Mouse (Mus musculus) fibroblast of lung, adult 2 months (primary cell): ENCODE results near the gene Aoc1.

ENCODE experiments used
- DNase-seq: peaks from one replicate; pipeline ENCODE4 v3.0.0-alpha.2; 2011; ENCODE audit warnings: low read depth

Gene Aoc1

GRCm38 (mm10) chr6:48872596-48872995 is at the start of gene Aoc1:
TSS of gene Aoc1 (plus strand) at chr6:48872896.
- DNase-seq = no peak

- no peak for DNase-seq
Measured at GRCm38 (mm10) chr6:48825016-48825415, 47.7 kb upstream of the Aoc1 start.

DNA sequence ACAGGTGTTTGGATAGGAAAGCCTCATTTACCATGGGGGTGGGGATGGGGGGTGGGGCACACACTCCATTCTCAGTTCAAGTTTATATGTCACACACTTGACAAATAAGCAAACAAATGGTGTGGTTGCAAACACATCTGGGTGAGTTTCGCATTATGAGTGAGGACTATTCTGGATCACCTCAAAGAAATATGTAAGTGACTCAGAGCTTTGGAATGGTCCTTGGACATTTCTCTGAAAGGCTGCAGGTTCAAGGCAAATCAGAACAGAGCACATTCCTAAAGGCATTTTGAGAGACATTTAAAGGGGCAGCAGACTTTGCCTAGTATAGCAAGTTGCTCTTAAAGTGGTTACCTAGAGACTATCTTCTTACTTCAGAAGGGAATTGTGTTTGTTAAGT is 43.7 kb upstream of the Aoc1 start:
- DNase-seq = no peak

DNA sequence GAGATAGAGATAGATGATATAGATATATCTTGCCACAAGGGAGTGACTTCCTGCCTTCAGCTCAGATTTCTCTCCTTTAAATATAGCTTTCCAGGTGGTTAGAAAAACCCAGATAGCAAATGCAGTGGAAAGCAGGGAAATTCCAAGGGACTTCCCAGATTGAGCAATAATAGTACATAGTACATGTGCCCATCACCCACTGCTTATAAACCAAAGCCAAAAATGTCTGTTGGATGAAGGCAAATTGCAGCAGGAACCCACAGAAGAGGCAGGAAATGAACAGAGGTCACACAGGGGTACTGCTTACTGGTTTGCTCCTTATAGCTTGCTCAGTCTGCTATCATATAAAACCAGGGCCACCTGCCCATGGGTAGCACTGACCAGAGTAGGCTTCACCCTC is 43.0 kb upstream of the Aoc1 start:
- no peak for DNase-seq

DNA sequence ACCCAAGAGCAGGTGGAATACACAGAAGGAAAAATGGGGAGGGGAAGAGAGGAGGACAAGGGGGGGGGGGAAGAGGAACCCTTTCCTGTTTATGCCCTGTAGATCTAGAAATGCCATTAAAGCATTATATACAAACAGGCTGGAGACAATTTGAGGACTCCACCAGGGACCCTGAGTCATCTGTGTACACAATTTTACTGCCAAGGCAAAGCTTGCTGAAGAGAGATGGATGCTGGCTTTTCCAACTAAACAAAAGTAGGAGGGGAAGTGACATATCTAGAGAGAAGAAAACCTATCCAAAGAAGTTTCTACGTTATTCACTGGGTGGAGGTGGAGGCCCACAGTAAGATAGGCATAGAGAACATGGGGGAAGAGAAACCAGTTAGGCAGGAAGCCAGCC is 42.5 kb upstream of the Aoc1 start:
- no peak for DNase-seq

DNA sequence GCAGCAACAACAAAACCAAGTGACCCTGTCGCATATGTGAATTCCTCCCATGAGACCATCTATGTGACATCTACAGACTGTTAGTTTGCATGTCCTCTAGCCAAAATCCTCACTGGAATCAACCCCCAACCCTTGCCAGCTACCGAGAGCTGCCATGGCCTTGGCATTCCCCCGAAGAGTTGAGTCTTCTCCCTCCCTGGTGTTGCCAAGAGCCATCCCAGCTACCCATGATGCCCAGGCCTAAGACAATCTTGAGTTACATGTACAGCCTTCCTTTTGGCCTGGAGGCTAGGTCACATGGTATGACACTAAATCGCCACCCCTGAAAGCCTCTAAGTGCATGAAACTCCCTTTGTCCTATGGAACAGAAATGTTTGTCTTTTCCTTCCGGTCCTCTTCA is 41.6 kb upstream of the Aoc1 start:
- no peak for DNase-seq

- no peak for DNase-seq
Measured at GRCm38 (mm10) chr6:48832426-48832825, 40.3 kb upstream of the Aoc1 start.

GRCm38 (mm10) chr6:48833515-48833914 is 39.2 kb upstream of the Aoc1 start:
- DNase-seq = no peak

DNA sequence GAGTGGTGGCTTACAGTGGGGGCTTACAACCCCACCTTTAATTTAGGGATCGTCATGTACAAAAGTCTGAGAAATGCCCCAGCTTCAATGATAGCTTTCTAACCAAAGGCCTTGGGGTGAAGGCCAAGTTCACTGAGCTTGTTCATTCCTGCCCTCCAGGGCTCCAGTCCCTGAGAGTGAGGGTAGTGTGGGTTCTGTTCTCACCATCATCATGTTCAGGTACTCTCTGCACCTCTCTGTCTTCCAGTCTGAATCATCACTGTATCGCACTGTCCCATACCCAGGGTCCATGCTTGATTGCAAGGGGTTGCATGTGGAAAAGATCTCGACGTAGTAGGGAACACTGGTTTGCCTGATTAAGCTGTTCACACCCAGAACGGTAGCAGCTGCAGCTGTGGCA is 37.5 kb upstream of the Aoc1 start:
- no peak for DNase-seq

GRCm38 (mm10) chr6:48836146-48836545 is 36.5 kb upstream of the Aoc1 start:
- no peak for DNase-seq

GRCm38 (mm10) chr6:48837516-48837915 is 35.2 kb upstream of the Aoc1 start:
- no peak for DNase-seq

- DNase-seq = no peak
Measured at GRCm38 (mm10) chr6:48838321-48839080, 34.2 kb upstream of the Aoc1 start.

DNA sequence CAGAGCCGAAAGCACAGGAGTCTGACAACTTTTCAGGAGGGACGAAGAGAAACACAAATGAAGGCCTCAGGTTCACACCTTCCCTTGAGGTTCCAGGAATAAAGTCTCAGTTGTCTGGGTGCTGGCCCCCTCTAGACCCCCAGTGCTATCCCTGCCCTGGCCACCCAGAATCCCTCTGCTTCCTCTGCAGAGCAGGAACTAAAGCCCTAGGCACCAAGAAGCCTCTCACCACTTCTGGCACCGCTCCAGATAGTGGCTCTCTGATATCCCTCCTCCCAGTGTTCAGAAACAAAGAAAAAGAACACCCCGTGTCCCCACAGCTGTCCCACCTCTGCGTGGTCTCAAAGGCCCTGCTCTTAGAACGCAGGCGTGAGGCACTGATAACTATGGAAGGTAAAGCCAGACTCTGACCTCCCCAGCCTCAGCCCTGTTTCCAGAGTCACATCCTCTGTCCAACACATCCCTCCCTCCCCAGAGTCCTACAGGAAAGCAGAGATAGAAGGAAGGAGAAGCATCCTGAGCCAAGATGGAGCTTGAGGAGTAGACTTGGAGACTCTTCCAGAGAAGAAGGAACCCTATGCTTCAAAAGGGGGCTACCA is 32.2 kb upstream of the Aoc1 start, which contains the start of gene Tmem176a:
Gene Tmem176a (plus strand): TSS at position 549 of the 599 bp plus-strand sequence.
- DNase-seq = no peak

DNA sequence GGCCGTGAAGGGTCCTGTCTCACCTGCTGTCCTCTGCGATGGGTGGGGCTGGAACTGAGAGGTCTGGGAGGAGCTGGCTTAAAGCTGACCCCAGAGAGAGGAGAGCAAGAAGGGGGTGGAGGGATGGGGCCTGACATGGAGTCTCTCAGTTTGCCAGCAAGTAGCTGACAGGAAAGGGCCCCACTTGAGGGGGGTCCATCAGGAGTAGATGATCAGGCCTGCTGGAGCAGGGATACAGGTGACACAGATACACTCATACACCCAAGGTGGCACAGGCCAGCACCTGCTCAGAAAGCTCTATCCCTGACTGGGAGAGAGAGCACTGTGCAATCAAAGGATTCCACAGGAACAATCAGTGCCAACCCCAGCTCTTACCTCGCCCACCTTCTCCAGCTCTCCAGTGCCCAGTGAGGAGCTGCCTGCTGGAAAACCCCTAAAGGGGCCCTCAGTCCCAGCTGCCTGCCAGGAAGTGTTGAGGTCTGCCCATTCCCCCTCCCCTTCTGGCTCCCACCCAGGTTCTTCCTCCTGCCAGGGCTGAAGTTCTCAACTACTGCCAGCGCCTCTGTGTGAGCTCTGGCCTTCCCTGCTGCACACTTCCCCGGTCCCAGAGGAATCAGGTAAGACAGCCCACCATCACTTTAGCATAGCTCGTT is 31.6 kb upstream of the Aoc1 start, which contains the start of gene Tmem176b:
Gene Tmem176b (minus strand): TSS at position 524 of the 653 bp plus-strand sequence.
- peak; percentile 88 for DNase-seq

- DNase-seq = no peak
Measured at GRCm38 (mm10) chr6:48842111-48842842, 30.4 kb upstream of the Aoc1 start.

DNA sequence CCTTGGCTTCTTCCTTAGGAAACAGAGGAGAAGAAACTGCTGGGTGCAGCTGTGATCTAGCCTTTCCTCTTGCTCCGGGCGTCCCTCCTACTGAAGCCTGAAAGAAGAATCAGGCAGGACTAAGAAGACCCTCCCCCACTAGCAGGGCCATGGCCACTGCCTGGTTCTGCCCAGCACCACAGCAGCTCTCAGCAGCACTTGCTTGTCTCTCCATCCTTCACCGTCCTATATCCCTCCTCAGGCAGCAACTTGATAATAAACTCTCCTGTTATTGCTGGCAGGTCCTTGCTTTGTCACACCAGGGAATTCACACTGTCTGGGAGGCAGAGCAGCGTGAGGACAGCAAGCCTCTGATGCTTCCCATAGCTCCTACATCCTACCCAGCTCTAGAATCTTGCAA is 27.6 kb upstream of the Aoc1 start:
- no peak for DNase-seq

DNA sequence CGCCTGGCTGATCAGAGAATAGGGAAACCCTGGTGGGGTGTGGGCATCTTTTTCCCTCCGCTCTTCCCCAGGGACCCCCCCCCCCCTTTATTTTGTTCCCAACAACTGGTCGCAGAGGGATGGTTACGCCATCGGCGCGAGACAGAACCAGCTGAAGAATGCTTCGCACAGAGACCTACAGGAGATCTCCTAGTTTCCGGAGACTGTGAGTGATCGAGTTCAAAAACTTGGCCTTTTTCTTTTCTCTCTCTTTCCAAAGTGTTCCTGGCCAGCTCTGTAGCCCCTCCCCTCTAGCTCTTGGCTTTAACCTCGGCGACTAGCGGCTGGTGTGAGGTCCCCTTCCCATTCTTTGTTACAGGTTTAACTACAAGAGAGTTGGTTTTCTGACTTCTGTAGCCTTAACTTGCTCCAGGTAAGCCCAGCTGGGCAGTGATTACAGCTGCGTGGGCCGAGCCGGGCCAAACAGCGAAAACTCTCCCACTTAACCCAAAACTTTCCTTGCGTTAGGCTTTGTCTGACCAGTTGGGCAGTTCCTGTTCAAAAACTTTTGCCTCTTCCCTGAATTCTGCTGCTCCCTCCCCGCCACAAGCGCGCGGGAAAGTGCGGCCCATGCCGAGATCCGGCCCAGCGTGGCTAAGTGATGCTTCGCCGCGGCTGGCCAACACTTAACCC is 20.7 kb upstream of the Aoc1 start:
- DNase-seq = no peak

DNA sequence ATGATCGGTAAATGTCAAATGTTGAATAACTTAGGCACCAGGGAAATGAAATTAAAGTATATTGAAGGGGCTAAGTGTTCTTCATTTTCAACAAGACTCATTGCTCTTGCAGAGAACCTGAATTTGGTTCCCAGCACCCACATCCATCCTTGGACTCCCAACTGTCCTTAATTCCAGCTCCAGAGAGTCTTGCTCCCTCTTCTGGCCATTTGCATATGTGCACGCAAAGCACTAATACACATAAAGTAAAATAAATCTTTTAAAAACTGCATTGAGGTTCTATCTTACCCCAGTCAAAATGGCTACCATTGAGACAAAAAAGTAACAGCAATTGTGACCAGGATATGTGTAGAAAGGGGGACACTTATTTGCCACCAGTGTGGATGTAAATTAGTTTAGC is 18.5 kb upstream of the Aoc1 start:
- no peak for DNase-seq

DNA sequence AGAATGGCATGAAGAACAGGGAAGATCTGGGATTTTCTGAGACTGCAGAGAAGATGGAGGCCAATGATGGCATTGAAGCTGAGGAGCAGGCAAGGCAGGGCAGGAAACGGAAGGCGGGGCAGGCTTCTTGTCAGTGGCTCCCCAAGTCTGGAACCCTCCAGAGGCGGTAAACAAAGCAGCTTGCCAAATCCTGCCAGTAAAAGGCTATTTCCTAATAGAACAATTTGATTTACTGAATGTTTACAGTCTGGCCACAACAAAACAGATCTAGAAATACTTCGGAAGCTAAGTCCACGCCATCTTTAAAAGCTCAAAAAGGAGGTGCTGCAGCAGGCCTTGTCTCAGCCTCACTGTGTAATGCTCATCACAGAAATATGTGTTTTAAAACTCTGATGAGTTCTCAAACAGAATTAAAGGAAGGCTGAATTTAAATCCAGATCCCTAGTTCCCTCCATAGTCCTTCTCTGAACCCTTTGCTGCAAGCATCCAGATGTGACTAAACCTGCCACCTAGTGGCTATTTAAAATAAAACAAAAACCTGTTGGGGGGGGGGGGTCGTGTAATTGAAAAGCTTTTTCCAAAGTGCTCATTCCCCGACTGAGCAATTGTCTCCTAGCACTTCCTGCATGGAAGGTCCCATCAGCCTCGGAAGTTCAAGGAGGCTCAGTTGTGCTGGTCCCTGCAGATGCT is 14.9 kb upstream of the Aoc1 start:
- DNase-seq = no peak

DNA sequence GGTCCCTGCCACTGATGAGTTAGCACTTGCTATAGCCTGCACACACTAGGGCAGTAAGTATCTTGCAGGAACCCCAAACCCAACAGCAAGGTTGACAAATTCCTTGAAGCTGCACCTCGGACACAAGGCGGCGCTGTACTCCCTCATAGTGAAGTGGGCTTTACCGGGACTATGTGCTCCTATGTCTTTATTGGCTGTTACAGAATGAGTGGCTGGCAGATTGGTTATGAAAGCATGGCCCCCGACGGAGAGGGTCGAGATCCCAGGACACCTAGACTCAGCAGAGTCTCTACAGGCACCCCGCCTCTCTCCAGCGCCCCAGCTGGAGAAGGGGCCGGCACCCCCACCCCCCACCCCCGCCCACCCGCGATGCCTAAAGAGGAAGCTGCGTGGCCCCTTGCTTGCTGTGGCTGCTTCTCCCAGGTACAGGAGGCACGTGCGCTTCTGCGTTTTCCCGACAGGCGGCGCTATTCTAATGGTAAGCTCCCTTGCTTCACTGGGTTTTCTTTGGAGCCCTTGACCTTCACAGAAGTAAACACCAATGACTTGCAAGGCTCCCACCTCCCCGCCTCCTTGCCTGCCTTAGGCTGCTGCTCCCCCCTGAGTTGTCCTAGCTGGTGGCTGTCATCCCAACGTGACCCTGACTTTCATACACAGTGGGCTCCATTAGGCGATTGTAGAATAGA is 12.4 kb upstream of the Aoc1 start:
- no peak for DNase-seq

DNA sequence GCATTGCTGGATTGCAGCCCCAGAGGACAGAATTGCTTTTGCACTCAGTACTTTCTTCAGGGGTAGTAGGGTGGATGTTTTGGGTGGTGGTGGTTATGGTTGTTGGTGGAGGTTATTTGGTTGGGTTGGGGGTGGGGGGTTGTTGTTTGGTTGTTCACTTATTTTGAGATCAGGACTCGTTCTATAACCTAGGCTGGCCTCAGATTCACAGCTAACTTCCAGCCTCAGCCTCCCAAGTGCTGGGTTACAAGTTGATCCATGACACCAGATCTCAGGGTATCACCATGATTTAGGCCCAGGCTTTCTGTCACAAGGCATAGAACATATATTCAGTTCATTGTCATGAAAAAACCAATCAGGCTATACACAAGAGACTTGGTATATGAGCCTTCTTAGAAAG is 11.8 kb upstream of the Aoc1 start:
- DNase-seq = no peak
